ENCODE assay signal across 9 mouse cellular contexts in the genomic region with DNA sequence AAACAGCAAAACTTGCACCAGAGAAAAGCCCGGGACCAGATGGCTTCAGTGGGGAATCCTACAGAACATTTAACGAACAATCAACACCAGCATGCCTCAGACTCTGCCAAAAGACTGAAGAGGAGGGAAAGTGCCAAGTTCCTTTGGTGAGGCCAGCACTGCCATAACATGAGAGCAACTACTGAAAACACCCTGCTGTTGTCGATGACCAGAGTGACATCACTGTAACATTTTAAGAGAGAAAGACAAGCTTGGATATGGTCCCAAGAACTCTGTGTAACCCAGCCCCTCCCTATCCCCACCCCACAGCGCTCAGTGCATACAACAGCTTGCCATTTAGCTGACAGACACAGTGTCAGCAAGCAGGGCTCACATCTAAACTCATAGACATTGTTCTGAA. TPM values are rescaled to one million over a fixed set of nuclear protein-coding genes. Genes with fewer than 3 reads are reported as not detected.
DNase-seq lines count a peak whose midpoint lies in the region; ATAC-seq and TF ChIP-seq lines count a peak whose summit lies in the region.
"Had no signal": no experiment of that assay in that cellular context is flagged by ENCODE, and none has a peak within 500 bp of the region (broad histone marks: within the 10 kb centered on the region; RNA-seq: fewer than 3 reads in every experiment).

No protein-coding gene starts in this region.

- no peak overlapping the region for H3K9ac ChIP-seq in hindbrain, embryonic 15.5 days
- H3K9ac ChIP-seq in hindbrain, embryonic 11.5 days (ENCODE audit: low read depth, low read length): no peak overlapping the region
- H3K9ac ChIP-seq in liver, embryonic 11.5 days (ENCODE audit: low read depth, low read length): no peak overlapping the region
- no peak overlapping the region for H3K9ac ChIP-seq in intestine, postnatal 0 days (ENCODE audit: low read depth, low read length)

- H3K27me3 ChIP-seq in hindbrain, embryonic 15.5 days: no peaks in the 10 kb centered on the region
- H3K27me3 ChIP-seq in hindbrain, embryonic 11.5 days (ENCODE audit: control insufficient read depth, insufficient read depth, low read length): no peaks in the 10 kb centered on the region
- H3K27me3 ChIP-seq in liver, embryonic 11.5 days (replicated peaks; ENCODE audit: control insufficient read depth, insufficient read depth, low read length): no peaks in the 10 kb centered on the region
- no peaks in the 10 kb centered on the region for H3K27me3 ChIP-seq in intestine, postnatal 0 days (replicated peaks; ENCODE audit: control insufficient read depth, insufficient read depth, low read length)

- no peak for DNase-seq in hindbrain, embryonic 11.5 days (ENCODE audit: low spot score)
- peak; percentile 57 for DNase-seq in brain, embryonic 18.5 days (ENCODE audit: low read depth, low spot score)
- DNase-seq in cerebellum, adult 9-10 months: peak; percentile 64
- DNase-seq in layer of hippocampus, adult 9-10 months (ENCODE audit: low spot score): peak; percentile 61
- DNase-seq in liver, embryonic 11.5 days (ENCODE audit: low spot score): no peak
- no peak for DNase-seq in thymus, postnatal 4 days

- H3K27ac ChIP-seq in hindbrain, embryonic 15.5 days (replicated peaks): no peak overlapping the region
- no peak overlapping the region for H3K27ac ChIP-seq in hindbrain, embryonic 11.5 days (ENCODE audit: low read depth, low read length)
- H3K27ac ChIP-seq in liver, embryonic 11.5 days (ENCODE audit: low read depth, low read length): no peak overlapping the region
- H3K27ac ChIP-seq in intestine, postnatal 0 days (ENCODE audit: low read depth, low read length): no peak overlapping the region
- H3K27ac ChIP-seq: left cerebral cortex, adult 2 months had no signal

- H3K4me2 ChIP-seq in hindbrain, embryonic 15.5 days: no peak overlapping the region
- no peak overlapping the region for H3K4me2 ChIP-seq in hindbrain, embryonic 11.5 days (replicated peaks; ENCODE audit: low read depth, low read length)
- no peak overlapping the region for H3K4me2 ChIP-seq in liver, embryonic 11.5 days
- no peak overlapping the region for H3K4me2 ChIP-seq in intestine, postnatal 0 days (replicated peaks; ENCODE audit: low read depth)

- no peak for TF ChIP-seq CTCF in intestine, postnatal 0 days (IDR thresholded peaks at IDR 0.05; ENCODE audit: low read depth)

- H3K9me3 ChIP-seq in hindbrain, embryonic 15.5 days: no peaks in the 10 kb centered on the region
- no peaks in the 10 kb centered on the region for H3K9me3 ChIP-seq in hindbrain, embryonic 11.5 days (ENCODE audit: control insufficient read depth, low read length)
- no peaks in the 10 kb centered on the region for H3K9me3 ChIP-seq in liver, embryonic 11.5 days (ENCODE audit: control insufficient read depth, low read length)
- no peaks in the 10 kb centered on the region for H3K9me3 ChIP-seq in intestine, postnatal 0 days (ENCODE audit: control insufficient read depth)

- peaks cover 74% of the 10 kb centered on the region for H3K36me3 ChIP-seq in hindbrain, embryonic 15.5 days
- peaks cover 2% of the 10 kb centered on the region; the same call in 1 of the 2 replicates for H3K36me3 ChIP-seq in hindbrain, embryonic 11.5 days (ENCODE audit: control insufficient read depth, insufficient read depth, low read length)
- peaks cover 27% of the 10 kb centered on the region for H3K36me3 ChIP-seq in liver, embryonic 11.5 days (ENCODE audit: control insufficient read depth, insufficient read depth, low read length)
- peaks cover 66% of the 10 kb centered on the region for H3K36me3 ChIP-seq in intestine, postnatal 0 days (ENCODE audit: control insufficient read depth, insufficient read depth)

- 67% methylated on average over 4 of the region's 4 CpGs for WGBS in hindbrain, embryonic 15.5 days
- WGBS in hindbrain, embryonic 11.5 days: 94% methylated on average over 4 of the region's 4 CpGs
- 89% methylated on average over 4 of the region's 4 CpGs for WGBS in liver, embryonic 11.5 days
- WGBS in intestine, postnatal 0 days: 83% methylated on average over 4 of the region's 4 CpGs

- no peaks in the 10 kb centered on the region for H3K4me1 ChIP-seq in hindbrain, embryonic 15.5 days (replicated peaks)
- H3K4me1 ChIP-seq in hindbrain, embryonic 11.5 days (replicated peaks; ENCODE audit: control insufficient read depth, insufficient read depth, low read length): no peaks in the 10 kb centered on the region
- no peaks in the 10 kb centered on the region for H3K4me1 ChIP-seq in liver, embryonic 11.5 days (replicated peaks; ENCODE audit: control insufficient read depth, insufficient read depth, low read length)
- no peaks in the 10 kb centered on the region for H3K4me1 ChIP-seq in intestine, postnatal 0 days (replicated peaks; ENCODE audit: control insufficient read depth, insufficient read depth, low read length)

- H3K4me3 ChIP-seq in hindbrain, embryonic 15.5 days: no peak overlapping the region
- no peak overlapping the region for H3K4me3 ChIP-seq in hindbrain, embryonic 11.5 days (ENCODE audit: low read depth, low read length)
- no peak overlapping the region for H3K4me3 ChIP-seq in liver, embryonic 11.5 days (ENCODE audit: low read depth, low read length)
- no peak overlapping the region for H3K4me3 ChIP-seq in intestine, postnatal 0 days (ENCODE audit: low read depth, low read length)
- H3K4me3 ChIP-seq: left cerebral cortex, adult 2 months had no signal

- ATAC-seq in hindbrain, embryonic 15.5 days (ENCODE audit: low FRiP score, low read depth): peak; percentile 59; the same call in 1 of the 2 replicates
- no peak for ATAC-seq in hindbrain, embryonic 11.5 days (ENCODE audit: low FRiP score)
- ATAC-seq in liver, embryonic 11.5 days (replicated peaks; ENCODE audit: low FRiP score): no peak
- ATAC-seq in intestine, postnatal 0 days: no peak

RNA-seq across cellular contexts. Expression of a gene that starts 11.7 kb away (rescaled TPM):
- polyA plus RNA-seq in hindbrain, embryonic 15.5 days (2015; fragmentation: Nextera tagmentation; extraction: Ambion mirVana): 128 and 131 TPM in 2 replicates
- polyA plus RNA-seq in hindbrain, embryonic 11.5 days (2014; fragmentation: Nextera tagmentation; extraction: Ambion mirVana): 132 and 148 TPM in 2 replicates
- polyA plus RNA-seq in liver, embryonic 11.5 days (2014; fragmentation: Nextera tagmentation; extraction: Ambion mirVana): 73.5 and 80.7 TPM in 2 replicates
- 56.6 and 59.0 TPM in 2 replicates for polyA plus RNA-seq in intestine, postnatal 0 days (2015; fragmentation: Nextera tagmentation; extraction: Ambion mirVana)

RNA-seq across cellular contexts. Expression of a gene that starts 12.0 kb away (rescaled TPM):
- polyA plus RNA-seq in hindbrain, embryonic 15.5 days (2015; fragmentation: Nextera tagmentation; extraction: Ambion mirVana): 41.5 and 45.7 TPM in 2 replicates
- polyA plus RNA-seq in hindbrain, embryonic 11.5 days (2014; fragmentation: Nextera tagmentation; extraction: Ambion mirVana): 32.9 and 35.3 TPM in 2 replicates
- polyA plus RNA-seq in liver, embryonic 11.5 days (2014; fragmentation: Nextera tagmentation; extraction: Ambion mirVana): 18.8 and 24.2 TPM in 2 replicates
- polyA plus RNA-seq in intestine, postnatal 0 days (2015; fragmentation: Nextera tagmentation; extraction: Ambion mirVana): 22.4 and 25.3 TPM in 2 replicates

Comparison
In these comparisons a context has a peak if more than half of its experiments do, and no peak if none do; other contexts are left out.
1. DNase-seq: peak in brain, embryonic 18.5 days (single experiment), cerebellum, adult 9-10 months (single experiment) and layer of hippocampus, adult 9-10 months (single experiment); none in hindbrain, embryonic 11.5 days (single experiment), liver, embryonic 11.5 days (single experiment) and thymus, postnatal 4 days (single experiment).